Mouse (Mus musculus): ENCODE results near the gene Arsb.

DNA sequence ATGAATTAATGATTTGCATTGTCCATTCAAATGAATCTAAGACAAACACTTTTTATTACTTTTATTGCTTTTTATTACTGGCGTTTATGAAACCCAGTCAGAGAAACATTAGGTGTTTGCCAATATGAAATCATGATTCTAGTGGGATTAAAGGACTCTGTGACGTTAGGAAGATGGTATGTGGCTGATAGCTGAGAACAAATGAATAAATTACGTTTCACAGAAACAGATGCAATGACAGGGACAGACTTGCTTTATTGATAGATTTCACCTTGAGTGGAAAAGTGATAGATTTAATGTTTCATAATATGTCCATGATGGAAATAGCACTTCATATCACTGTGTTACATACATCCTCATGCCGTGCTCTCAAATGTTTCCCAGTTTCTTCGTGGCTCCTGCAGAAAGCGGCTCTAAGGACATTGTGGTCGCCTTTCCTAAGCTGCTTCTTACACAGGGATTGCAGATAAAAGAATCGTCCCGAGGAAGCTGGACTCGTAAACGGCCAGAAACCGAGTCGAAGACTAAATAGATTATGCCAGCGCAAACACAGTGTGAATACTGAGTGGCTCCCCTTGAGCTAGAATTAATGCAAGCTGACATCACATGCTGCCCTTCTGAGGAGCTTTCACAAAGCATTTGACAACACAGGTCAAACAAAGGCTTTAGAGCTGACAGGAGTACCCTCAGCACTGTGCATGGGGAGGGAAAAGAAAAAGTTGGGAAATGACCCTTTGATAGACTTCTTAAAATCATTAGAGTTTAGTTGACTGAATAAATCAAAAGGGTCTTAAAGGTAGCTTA, 18.6 kb upstream of the Arsb start:
- no peak for TF ChIP-seq CTCF (IDR thresholded peaks at IDR 0.05; ENCODE audit: borderline replicate concordance, insufficient read depth, low read length)
- no peak for TF ChIP-seq POLR2A (IDR thresholded peaks at IDR 0.05; ENCODE audit: low read depth, low read length)
